Mouse (Mus musculus) right cerebral cortex, postnatal 10 days (tissue): ENCODE results near the gene Aga.
"Not testable (repeated sequence)": the region's sequence is repeated elsewhere in the genome, so short reads cannot be mapped to it uniquely, and the experiment has no call there.

ENCODE experiments used
- DNase-seq, 2 experiments: peaks; one replicate each; pipeline ENCODE4 v3.0.0; 2021; ENCODE audit warnings: low spot score in 2 of 2

Gene Aga

GRCm38 (mm10) chr8:53511551-53512127 is at the start of gene Aga:
Gene Aga (plus strand): TSS chr8:53511727.
- peak; percentile 93 to 95 for DNase-seq

GRCm38 (mm10) chr8:53489063-53489462 is 22.5 kb upstream of the Aga start:
- DNase-seq = no peak

- DNase-seq = no peak
Measured at GRCm38 (mm10) chr8:53496216-53496615, 15.3 kb upstream of the Aga start.

GRCm38 (mm10) chr8:53496885-53497326 is 14.6 kb upstream of the Aga start:
- no peak for DNase-seq

DNA sequence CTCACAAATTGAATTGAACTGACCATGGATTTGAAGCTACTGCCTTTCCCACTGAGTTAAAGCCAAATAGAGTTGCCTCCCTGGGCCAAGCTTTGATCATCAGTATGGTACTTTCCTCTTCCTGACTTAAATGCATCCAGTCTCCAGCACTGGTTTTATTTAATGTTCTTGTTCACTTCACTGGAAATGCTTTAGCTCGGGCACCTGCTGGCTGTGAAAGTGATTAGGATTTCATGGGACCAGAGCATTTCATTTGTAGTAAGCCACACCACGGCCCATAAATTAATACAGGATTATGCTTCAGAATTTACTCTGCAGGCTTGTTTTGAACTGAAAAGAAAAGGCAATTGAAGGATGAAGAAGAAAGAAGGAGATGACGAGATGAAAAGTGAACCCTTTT is 26.5 kb downstream of the Aga start:
- not testable (repeated sequence) for DNase-seq

DNA sequence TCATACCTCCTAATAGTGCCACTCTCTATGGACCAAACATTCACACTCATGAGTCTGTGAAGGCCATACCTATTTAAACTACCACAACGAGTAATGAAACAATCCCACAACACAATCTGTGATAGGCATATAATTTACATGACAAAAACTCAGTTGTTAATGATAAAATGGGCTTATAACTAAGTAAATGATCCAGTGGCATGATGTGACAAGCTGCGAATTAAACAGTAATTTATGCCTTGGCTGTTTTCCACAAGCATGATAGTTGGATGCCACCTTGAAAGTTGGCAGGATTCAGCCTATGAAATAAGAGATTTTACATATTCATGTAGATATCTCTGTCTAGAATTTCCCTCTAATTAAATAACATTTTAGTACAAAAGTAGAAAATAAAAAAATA is 28.1 kb downstream of the Aga start:
- DNase-seq = no peak

DNA sequence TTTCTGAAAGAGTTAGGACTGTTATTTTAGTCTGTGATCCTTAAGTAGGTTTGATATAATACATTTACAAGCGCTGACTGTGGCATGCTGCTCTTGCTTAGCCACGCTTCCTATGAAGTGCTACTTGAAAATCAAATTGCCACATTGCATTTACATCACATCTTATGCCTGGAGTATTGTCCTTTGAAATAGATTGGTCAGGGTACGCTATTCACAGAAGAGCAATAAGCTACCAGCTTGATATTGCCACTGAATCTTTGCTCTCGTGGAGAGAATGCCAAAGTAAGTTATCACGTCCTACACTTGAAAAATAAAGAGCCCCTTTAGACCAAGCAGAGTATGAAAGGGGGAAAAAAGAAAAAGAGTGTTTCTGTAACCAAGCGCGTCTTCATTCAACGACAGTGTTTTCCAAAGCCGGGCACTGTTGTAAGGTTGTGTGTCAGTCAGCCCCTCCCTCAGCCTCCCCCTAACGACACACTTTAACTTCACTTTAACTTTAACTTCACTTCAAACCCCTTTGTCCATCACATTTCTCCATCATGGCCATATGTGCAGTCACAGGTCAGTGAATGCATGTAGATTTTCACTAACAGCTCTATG is 51.0 kb downstream of the Aga start:
- no peak for DNase-seq

- DNase-seq = no peak
Measured at GRCm38 (mm10) chr8:53566223-53566622, 54.7 kb downstream of the Aga start.
